Mouse (Mus musculus) hindlimb bud, embryonic 11.5 days (tissue): ENCODE data around the gene 4930596D02Rik.

Experiments used
- DNase-seq: peaks from one replicate; pipeline ENCODE4 v3.0.0-alpha.2; 2012; ENCODE audit warnings: low read depth, low spot score; ENCODE audit errors: extremely low spot score

4930596D02Rik gene

DNA sequence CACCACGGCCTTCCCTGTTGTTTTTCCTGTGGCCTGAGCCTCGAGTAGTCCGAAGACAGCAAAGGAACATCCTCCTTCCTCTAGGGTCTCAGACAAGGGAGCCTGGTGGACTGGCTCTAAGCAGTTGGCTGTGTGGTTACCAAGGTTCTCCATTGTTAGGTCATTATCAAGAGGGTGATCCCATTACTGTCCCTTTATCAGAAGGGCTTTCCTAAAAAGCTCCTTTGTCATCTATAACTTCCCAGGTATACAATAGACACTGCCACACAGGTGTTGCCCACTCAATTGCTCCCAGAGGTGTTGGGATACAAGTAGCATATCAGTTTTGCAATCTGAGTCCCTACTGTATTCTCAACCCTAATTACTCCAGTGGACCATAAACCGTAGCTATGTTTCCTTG, at the start of gene 4930596D02Rik:
Gene 4930596D02Rik, minus strand, starts transcription at position 101 of the 400 bp plus-strand sequence.
- DNase-seq = no peak

DNA sequence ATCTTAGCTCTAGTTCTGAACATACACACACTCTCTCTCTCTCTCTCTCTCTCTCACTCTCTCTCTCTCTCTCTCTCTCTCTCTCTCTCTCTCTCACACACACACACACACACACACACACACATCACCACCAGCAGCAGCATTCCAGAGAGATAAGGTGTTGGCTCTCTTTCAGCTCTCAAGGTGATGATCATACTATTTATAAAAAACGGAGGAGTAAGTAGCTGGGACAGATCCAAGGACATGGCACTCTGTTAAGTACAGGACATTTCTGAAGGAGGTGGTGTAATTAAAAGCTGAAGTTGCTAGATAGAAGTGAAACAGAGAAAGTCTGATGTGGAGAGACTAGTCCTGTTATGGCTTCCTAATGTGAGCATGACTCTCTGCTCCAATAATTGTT, 41.5 kb upstream of the 4930596D02Rik start:
- DNase-seq = no peak

DNA sequence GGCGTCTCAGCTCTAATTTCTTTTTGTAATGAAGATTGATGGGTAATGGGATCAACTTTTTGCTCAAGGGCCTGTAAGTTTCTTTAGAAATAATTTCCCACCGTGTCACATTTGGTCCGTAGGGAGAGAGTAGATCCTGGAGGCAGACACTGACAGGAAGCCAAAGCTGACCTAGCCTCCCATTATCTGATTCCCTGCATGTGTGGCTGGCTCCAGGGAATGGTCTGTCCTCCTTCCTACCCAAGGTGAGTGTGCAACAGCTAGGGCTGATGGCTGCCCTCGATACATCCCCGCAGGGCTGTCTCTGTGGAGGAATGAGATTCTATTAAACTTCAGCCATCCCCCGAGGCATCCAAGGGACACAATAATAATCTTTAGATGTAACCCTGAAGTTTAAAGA, 33.5 kb upstream of the 4930596D02Rik start:
- DNase-seq = no peak

DNA sequence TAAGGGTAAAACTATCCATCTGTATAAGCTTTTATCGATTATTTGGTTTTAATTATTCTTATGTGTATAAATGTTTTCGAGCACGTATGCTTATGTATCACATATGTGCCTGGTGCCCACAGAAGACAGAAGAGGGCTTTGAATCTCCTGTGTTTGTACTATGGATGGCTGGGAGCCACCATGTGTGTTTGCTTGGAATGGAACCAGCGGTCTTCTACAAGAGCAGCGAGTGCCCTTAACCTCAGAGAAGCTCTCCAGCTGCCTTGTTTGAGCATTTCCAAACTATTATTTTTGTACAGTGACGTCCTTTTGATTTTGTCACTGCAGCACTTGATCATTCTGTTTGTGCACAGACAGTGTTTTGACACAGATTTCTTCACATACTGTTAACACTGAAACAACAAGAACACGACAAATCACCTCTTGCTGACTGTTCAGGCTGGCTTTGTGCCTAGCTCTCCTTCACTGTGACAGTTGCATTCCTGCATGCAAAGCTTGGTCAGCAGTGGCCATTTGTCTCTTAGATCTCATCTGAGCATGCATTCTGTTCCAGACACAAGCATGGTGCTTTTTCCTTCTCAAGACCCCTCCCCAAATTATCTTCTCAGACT, 30.4 kb upstream of the 4930596D02Rik start:
- no peak for DNase-seq

DNA sequence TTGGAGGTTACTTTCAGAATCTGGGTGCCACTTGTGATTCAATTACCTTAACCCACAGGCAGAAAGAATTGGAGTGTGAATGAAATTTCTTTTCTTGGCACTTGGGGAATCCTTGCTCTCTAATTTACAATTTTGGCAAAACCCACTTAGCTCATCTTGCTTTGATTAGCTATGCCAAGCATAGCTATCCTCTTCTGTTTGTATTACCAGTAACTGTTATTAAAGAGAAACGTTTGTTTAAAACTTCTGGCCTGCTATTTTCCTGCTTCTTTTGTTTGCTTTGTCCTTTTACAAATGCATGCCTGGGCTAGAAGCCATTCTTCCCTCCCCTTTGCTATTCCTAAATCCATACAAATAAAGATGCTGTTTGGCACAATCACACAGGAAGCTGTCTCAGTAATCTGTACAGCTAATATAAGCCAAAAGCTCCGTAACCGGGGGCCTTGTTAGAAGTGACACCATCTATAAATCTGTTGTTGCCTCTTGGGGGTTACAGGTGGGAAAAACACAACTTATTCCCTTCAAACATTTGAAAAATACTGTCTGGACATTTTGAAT, 19.0 kb downstream of the 4930596D02Rik start:
- DNase-seq = no peak

DNA sequence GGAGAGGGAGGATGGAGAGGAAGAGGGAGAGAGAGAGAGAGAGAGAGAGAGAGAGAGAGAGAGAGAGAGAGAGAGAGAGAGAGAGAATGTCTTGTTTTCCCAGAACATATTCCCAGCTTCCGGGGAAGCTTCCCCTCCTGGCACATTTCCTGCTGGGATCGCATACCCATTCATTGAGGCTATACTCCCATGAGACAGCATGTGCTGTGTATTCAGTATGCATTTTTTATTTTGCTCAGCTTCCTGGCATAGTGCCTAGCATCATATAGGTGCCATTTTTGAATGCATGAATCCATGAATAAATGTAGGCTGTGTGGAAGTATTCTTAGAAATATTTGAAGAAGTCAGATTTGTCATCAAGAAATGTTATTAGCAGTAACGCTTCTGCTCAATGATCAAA, 31.7 kb downstream of the 4930596D02Rik start:
- DNase-seq = no peak

DNA sequence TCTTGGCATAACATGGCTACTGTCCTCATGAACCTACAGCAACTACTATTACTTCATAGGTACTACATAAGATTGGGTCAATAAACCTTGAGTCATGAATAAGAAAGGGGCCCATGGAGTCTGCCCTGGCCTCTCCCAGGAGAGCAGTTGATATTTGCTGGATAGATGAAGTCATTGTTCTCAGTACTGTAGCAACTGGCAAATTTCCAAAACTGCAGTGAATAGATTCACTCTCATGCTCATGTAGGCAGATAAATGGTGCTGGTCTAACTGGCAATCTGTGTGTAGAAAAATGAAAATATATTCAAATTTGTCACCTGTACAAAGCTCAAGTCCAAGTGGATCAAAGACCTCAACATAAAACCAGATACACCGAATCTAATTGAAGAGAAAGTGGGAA, 38.5 kb downstream of the 4930596D02Rik start:
- DNase-seq = no peak
